Mouse (Mus musculus): Measurements from ENCODE around the gene Macf1. TPM values are rescaled to one million over a fixed set of nuclear protein-coding genes. Genes with fewer than 3 reads are reported as not detected.
"Not testable (repeated sequence)": the region's sequence is repeated elsewhere in the genome, so short reads cannot be mapped to it uniquely, and the experiment has no call there.

Gene Macf1
- polyA plus RNA-seq, 1 experiment, result 41.2 TPM

DNA sequence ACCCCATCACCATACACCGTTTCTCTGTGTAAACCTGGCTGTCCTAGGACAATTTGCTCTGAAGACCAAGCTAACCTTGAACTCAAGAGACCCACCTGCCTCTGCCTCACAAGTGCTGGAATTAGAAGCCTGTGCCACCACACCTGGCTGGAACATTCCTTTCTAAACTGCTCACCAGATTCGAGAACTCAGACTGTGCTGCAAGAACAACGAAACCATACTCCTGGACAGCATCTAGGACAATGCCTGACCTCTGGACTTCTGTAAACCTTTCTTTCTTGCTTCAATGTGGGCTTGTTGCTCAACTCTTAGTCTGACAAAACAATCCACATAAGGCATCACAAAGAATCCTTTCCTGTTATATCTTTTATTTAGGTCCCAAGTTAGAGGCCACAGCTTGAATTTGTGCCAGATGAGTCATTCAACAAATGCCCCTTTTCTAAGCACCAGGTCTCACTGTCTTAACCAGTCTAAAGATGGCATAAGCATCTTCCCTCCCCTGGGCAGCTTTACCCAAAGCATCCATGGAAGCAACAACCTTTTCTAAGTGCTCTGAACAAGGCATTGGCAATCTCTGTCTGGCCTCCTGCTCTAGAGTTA lies 38.8 kb downstream of the Macf1 start:
- Histone ChIP-seq H3K36me3 (replicated peaks; ENCODE audit: low read length) (no peaks in the 10 kb centered on the region), H3K4me1 (no peaks in the 10 kb centered on the region), H3K4me3 (replicated peaks) (no peak overlapping the region), H3K27me3 (replicated peaks) (peaks cover 5% of the 10 kb centered on the region), H3K9me3 (peaks cover 4% of the 10 kb centered on the region)
- TF ChIP-seq FLI1 (IDR thresholded peaks at IDR 0.05; ENCODE audit: low read length) (no peak), GATA1 (IDR thresholded peaks at IDR 0.05; ENCODE audit: borderline replicate concordance, low read length) (no peak)

GRCm38 (mm10) chr4:123643561-123643960 lies 40.6 kb downstream of the Macf1 start:
- no peaks in the 10 kb centered on the region for H3K36me3 ChIP-seq (replicated peaks; ENCODE audit: low read length)
- H3K4me1 ChIP-seq, result no peaks in the 10 kb centered on the region
- H3K27me3 ChIP-seq (replicated peaks), result peaks cover 4% of the 10 kb centered on the region
- no peak for TF ChIP-seq FLI1 (IDR thresholded peaks at IDR 0.05; ENCODE audit: low read length)
- TF ChIP-seq GATA1 (IDR thresholded peaks at IDR 0.05; ENCODE audit: borderline replicate concordance, low read length), result no peak
- H3K4me3 ChIP-seq (replicated peaks), result no peak overlapping the region
- H3K9me3 ChIP-seq, result peaks cover 4% of the 10 kb centered on the region

GRCm38 (mm10) chr4:123642877-123643276 lies 41.3 kb downstream of the Macf1 start:
- H3K27me3 ChIP-seq (replicated peaks), result peaks cover 6% of the 10 kb centered on the region
- peaks cover 11% of the 10 kb centered on the region for H3K9me3 ChIP-seq
- H3K4me3 ChIP-seq (replicated peaks), result no peak overlapping the region
- TF ChIP-seq GATA1 (IDR thresholded peaks at IDR 0.05; ENCODE audit: borderline replicate concordance, low read length) (no peak), FLI1 (IDR thresholded peaks at IDR 0.05; ENCODE audit: low read length) (no peak)
- H3K4me1 ChIP-seq, result no peaks in the 10 kb centered on the region
- no peaks in the 10 kb centered on the region for H3K36me3 ChIP-seq (replicated peaks; ENCODE audit: low read length)

- TF ChIP-seq GATA1 (IDR thresholded peaks at IDR 0.05; ENCODE audit: borderline replicate concordance, low read length) (no peak), FLI1 (IDR thresholded peaks at IDR 0.05; ENCODE audit: low read length) (no peak)
- H3K4me3 ChIP-seq (replicated peaks), result no peak overlapping the region
- no peaks in the 10 kb centered on the region for H3K36me3 ChIP-seq (replicated peaks; ENCODE audit: low read length)
- H3K4me1 ChIP-seq, result peaks cover 10% of the 10 kb centered on the region
- peaks cover 9% of the 10 kb centered on the region for H3K9me3 ChIP-seq
- peaks cover 13% of the 10 kb centered on the region for H3K27me3 ChIP-seq (replicated peaks)
Measured at GRCm38 (mm10) chr4:123637136-123637535, 47.0 kb downstream of the Macf1 start.

- Histone ChIP-seq H3K27me3 (replicated peaks) (peaks cover 18% of the 10 kb centered on the region), H3K9me3 (peaks cover 9% of the 10 kb centered on the region), H3K4me3 (replicated peaks) (no peak overlapping the region), H3K36me3 (replicated peaks; ENCODE audit: low read length) (no peaks in the 10 kb centered on the region), H3K4me1 (peaks cover 14% of the 10 kb centered on the region)
- TF ChIP-seq FLI1 (IDR thresholded peaks at IDR 0.05; ENCODE audit: low read length) (no peak), GATA1 (IDR thresholded peaks at IDR 0.05; ENCODE audit: borderline replicate concordance, low read length) (no peak)
Measured at GRCm38 (mm10) chr4:123635428-123635827, 48.7 kb downstream of the Macf1 start.

GRCm38 (mm10) chr4:123634436-123634835 lies 49.7 kb downstream of the Macf1 start:
- Histone ChIP-seq H3K36me3 (replicated peaks; ENCODE audit: low read length) (no peaks in the 10 kb centered on the region), H3K9me3 (peaks cover 9% of the 10 kb centered on the region), H3K27me3 (replicated peaks) (peaks cover 20% of the 10 kb centered on the region), H3K4me3 (replicated peaks) (no peak overlapping the region), H3K4me1 (peaks cover 14% of the 10 kb centered on the region)
- TF ChIP-seq GATA1 (IDR thresholded peaks at IDR 0.05; ENCODE audit: borderline replicate concordance, low read length), result no peak
- no peak for TF ChIP-seq FLI1 (IDR thresholded peaks at IDR 0.05; ENCODE audit: low read length)

- peaks cover 14% of the 10 kb centered on the region for H3K4me1 ChIP-seq
- peaks cover 9% of the 10 kb centered on the region for H3K9me3 ChIP-seq
- no peak overlapping the region for H3K4me3 ChIP-seq (replicated peaks)
- TF ChIP-seq GATA1 (IDR thresholded peaks at IDR 0.05; ENCODE audit: borderline replicate concordance, low read length) (no peak), FLI1 (IDR thresholded peaks at IDR 0.05; ENCODE audit: low read length) (no peak)
- no peaks in the 10 kb centered on the region for H3K36me3 ChIP-seq (replicated peaks; ENCODE audit: low read length)
- peaks cover 25% of the 10 kb centered on the region for H3K27me3 ChIP-seq (replicated peaks)
Measured at GRCm38 (mm10) chr4:123633874-123634273, 50.3 kb downstream of the Macf1 start.

DNA sequence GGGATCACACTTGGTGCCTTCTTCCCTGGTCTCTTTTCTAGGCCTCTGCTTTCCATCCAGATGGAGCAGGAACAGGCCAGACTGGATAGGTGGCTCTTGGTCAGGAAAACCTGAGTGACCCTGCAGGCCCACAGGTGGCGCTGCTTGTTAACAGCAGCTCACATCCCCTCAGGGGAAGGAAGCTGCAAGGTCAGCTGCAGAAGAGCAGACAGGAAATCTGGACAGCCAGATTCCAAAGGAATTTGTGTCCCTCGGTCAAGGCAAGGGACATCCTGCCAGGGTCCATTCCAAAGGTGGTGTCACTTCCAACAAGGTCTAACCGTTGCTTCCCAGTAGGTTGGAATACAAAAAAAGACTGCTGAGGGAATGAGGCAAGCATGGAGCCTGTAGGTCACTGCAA lies 50.8 kb downstream of the Macf1 start:
- Histone ChIP-seq H3K27me3 (replicated peaks) (peaks cover 25% of the 10 kb centered on the region), H3K36me3 (replicated peaks; ENCODE audit: low read length) (no peaks in the 10 kb centered on the region), H3K9me3 (peaks cover 7% of the 10 kb centered on the region), H3K4me1 (peaks cover 14% of the 10 kb centered on the region), H3K4me3 (replicated peaks) (no peak overlapping the region)
- no peak for TF ChIP-seq GATA1 (IDR thresholded peaks at IDR 0.05; ENCODE audit: borderline replicate concordance, low read length)
- no peak for TF ChIP-seq FLI1 (IDR thresholded peaks at IDR 0.05; ENCODE audit: low read length)

GRCm38 (mm10) chr4:123632116-123632515 lies 52.0 kb downstream of the Macf1 start:
- Histone ChIP-seq H3K4me1 (peaks cover 14% of the 10 kb centered on the region), H3K27me3 (replicated peaks) (peaks cover 22% of the 10 kb centered on the region)
- H3K36me3 ChIP-seq (replicated peaks; ENCODE audit: low read length); H3K9me3 ChIP-seq; H3K4me3 ChIP-seq (replicated peaks): not testable (repeated sequence)

GRCm38 (mm10) chr4:123631654-123632053 lies 52.5 kb downstream of the Macf1 start:
- Histone ChIP-seq H3K4me1 (peaks cover 14% of the 10 kb centered on the region), H3K27me3 (replicated peaks) (peaks cover 21% of the 10 kb centered on the region), H3K36me3 (replicated peaks; ENCODE audit: low read length) (no peaks in the 10 kb centered on the region), H3K4me3 (replicated peaks) (no peak overlapping the region), H3K9me3 (no peaks in the 10 kb centered on the region)
- TF ChIP-seq GATA1 (IDR thresholded peaks at IDR 0.05; ENCODE audit: borderline replicate concordance, low read length) (no peak), FLI1 (IDR thresholded peaks at IDR 0.05; ENCODE audit: low read length) (no peak)

GRCm38 (mm10) chr4:123627683-123628082 lies 56.5 kb downstream of the Macf1 start:
- no peak for TF ChIP-seq FLI1 (IDR thresholded peaks at IDR 0.05; ENCODE audit: low read length)
- no peak for TF ChIP-seq GATA1 (IDR thresholded peaks at IDR 0.05; ENCODE audit: borderline replicate concordance, low read length)
- peaks cover 24% of the 10 kb centered on the region for H3K27me3 ChIP-seq (replicated peaks)
- H3K4me1 ChIP-seq, result 0 out of 2 replicates have a peak, but pooled peaks cover 4% of the 10 kb centered on the region
- no peaks in the 10 kb centered on the region for H3K36me3 ChIP-seq (replicated peaks; ENCODE audit: low read length)
- H3K4me3 ChIP-seq (replicated peaks), result no peak overlapping the region
- no peaks in the 10 kb centered on the region for H3K9me3 ChIP-seq

Measured in megakaryocyte, embryonic 14.5 days (primary cell).